12 mouse cellular contexts compared by ENCODE assay signal in genomic region chr4:103006943-103007418, GRCm38 (mm10). TPM values are rescaled to one million over a fixed set of nuclear protein-coding genes. Genes with fewer than 3 reads are reported as not detected.
A peak's percentile ranks its signal among the peaks of the same experiment; 100 is the strongest.
DNase-seq lines count a peak whose midpoint lies in the region; ATAC-seq lines count a peak whose summit lies in the region.
"Had no signal": no experiment of that assay in that cellular context is flagged by ENCODE, and none has a peak within 500 bp of the region (broad histone marks: within the 10 kb centered on the region; RNA-seq: fewer than 3 reads in every experiment).

No protein-coding gene starts in this region.

- 56% methylated on average over 4 of the region's 4 CpGs for WGBS in liver, embryonic 11.5 days
- WGBS in forebrain, embryonic 14.5 days: 15% methylated on average over 4 of the region's 4 CpGs
- WGBS in midbrain, embryonic 13.5 days: 17% methylated on average over 4 of the region's 4 CpGs

- no peak overlapping the region for H3K9ac ChIP-seq in liver, embryonic 11.5 days (ENCODE audit: low read depth, low read length)
- H3K9ac ChIP-seq in forebrain, embryonic 14.5 days (ENCODE audit: low read length): no peak overlapping the region
- H3K9ac ChIP-seq in midbrain, embryonic 13.5 days (replicated peaks): no peak overlapping the region
- H3K9ac ChIP-seq: embryonic facial prominence, embryonic 15.5 days; hindbrain, embryonic 15.5 days had no signal

- no peak overlapping the region for H3K4me2 ChIP-seq in liver, embryonic 11.5 days
- no peak overlapping the region for H3K4me2 ChIP-seq in forebrain, embryonic 14.5 days (ENCODE audit: low read length)
- no peak overlapping the region for H3K4me2 ChIP-seq in midbrain, embryonic 13.5 days (replicated peaks)
- H3K4me2 ChIP-seq: embryonic facial prominence, embryonic 15.5 days; hindbrain, embryonic 15.5 days had no signal

- no peaks in the 10 kb centered on the region for H3K9me3 ChIP-seq in liver, embryonic 11.5 days (ENCODE audit: control insufficient read depth, low read length)
- H3K9me3 ChIP-seq in forebrain, embryonic 14.5 days (replicated peaks; ENCODE audit: control insufficient read depth, low read length): no peaks in the 10 kb centered on the region
- H3K9me3 ChIP-seq in midbrain, embryonic 13.5 days: no peaks in the 10 kb centered on the region
- H3K9me3 ChIP-seq: embryonic facial prominence, embryonic 15.5 days; hindbrain, embryonic 15.5 days had no signal

- no peaks in the 10 kb centered on the region for H3K36me3 ChIP-seq in liver, embryonic 11.5 days (ENCODE audit: control insufficient read depth, insufficient read depth, low read length)
- H3K36me3 ChIP-seq in forebrain, embryonic 14.5 days (ENCODE audit: control insufficient read depth, insufficient read depth, low read length): no peaks in the 10 kb centered on the region
- no peaks in the 10 kb centered on the region for H3K36me3 ChIP-seq in midbrain, embryonic 13.5 days
- H3K36me3 ChIP-seq: embryonic facial prominence, embryonic 15.5 days; hindbrain, embryonic 15.5 days had no signal

- peak; percentile 20 for DNase-seq in liver
- DNase-seq in liver, embryonic 11.5 days (ENCODE audit: low spot score): no peak
- peak; percentile 34 for DNase-seq in T-cell, adult 2 months (ENCODE audit: low spot score)
- DNase-seq in forebrain, embryonic 14.5 days (ENCODE audit: low spot score): peak; percentile 65
- no peak for DNase-seq in cerebellum, postnatal 4 days (ENCODE audit: low spot score in 2 of 2)
- no peak for DNase-seq in frontal cortex, postnatal 10 days (ENCODE audit: low spot score in 2 of 2)
- no peak for DNase-seq in cerebellum, postnatal 25 days

- no peak overlapping the region for H3K4me3 ChIP-seq in liver, embryonic 11.5 days (ENCODE audit: low read depth, low read length)
- no peak overlapping the region for H3K4me3 ChIP-seq in forebrain, embryonic 14.5 days (ENCODE audit: low read depth, low read length)
- no peak overlapping the region for H3K4me3 ChIP-seq in midbrain, embryonic 13.5 days (replicated peaks)
- H3K4me3 ChIP-seq: embryonic facial prominence, embryonic 15.5 days; hindbrain, embryonic 15.5 days had no signal

- no peaks in the 10 kb centered on the region for H3K27me3 ChIP-seq in liver, embryonic 11.5 days (replicated peaks; ENCODE audit: control insufficient read depth, insufficient read depth, low read length)
- no peaks in the 10 kb centered on the region for H3K27me3 ChIP-seq in forebrain, embryonic 14.5 days (replicated peaks; ENCODE audit: control insufficient read depth, insufficient read depth, low read length)
- H3K27me3 ChIP-seq in midbrain, embryonic 13.5 days: no peaks in the 10 kb centered on the region
- H3K27me3 ChIP-seq: embryonic facial prominence, embryonic 15.5 days; hindbrain, embryonic 15.5 days had no signal

- ATAC-seq in liver, embryonic 11.5 days (replicated peaks; ENCODE audit: low FRiP score): no peak
- peak; percentile 61 for ATAC-seq in forebrain, embryonic 14.5 days
- ATAC-seq in midbrain, embryonic 13.5 days: peak; percentile 76

- no peaks in the 10 kb centered on the region for H3K4me1 ChIP-seq in liver, embryonic 11.5 days (replicated peaks; ENCODE audit: control insufficient read depth, insufficient read depth, low read length)
- H3K4me1 ChIP-seq in forebrain, embryonic 14.5 days (ENCODE audit: control insufficient read depth, insufficient read depth, low read length): peaks cover 5% of the 10 kb centered on the region; the same call in 1 of the 2 replicates
- H3K4me1 ChIP-seq in midbrain, embryonic 13.5 days (replicated peaks): peaks cover 29% of the 10 kb centered on the region

- no peak overlapping the region for H3K27ac ChIP-seq in liver, embryonic 11.5 days (ENCODE audit: low read depth, low read length)
- H3K27ac ChIP-seq in forebrain, embryonic 14.5 days (ENCODE audit: low read depth, low read length): no peak overlapping the region
- peak overlapping the region; percentile 54 for H3K27ac ChIP-seq in midbrain, embryonic 13.5 days
- H3K27ac ChIP-seq: hindbrain, embryonic 15.5 days had no signal

RNA-seq across cellular contexts. Expression of gene Insl5, which starts 19.7 kb away (rescaled TPM):
- polyA plus RNA-seq in liver, embryonic 11.5 days (2014; fragmentation: Nextera tagmentation; extraction: Ambion mirVana): not detected in 2 replicates
- polyA plus RNA-seq in forebrain, embryonic 14.5 days (2014; fragmentation: Nextera tagmentation; extraction: Ambion mirVana): not detected in 2 replicates
- polyA plus RNA-seq in midbrain, embryonic 13.5 days (2015; fragmentation: Nextera tagmentation; extraction: Ambion mirVana): 0.24 TPM in 1 of 2 replicates, not detected in the other
- polyA plus RNA-seq: embryonic facial prominence, embryonic 15.5 days; lung, embryonic 16.5 days; small intestine, adult 2 months had no signal

RNA-seq across cellular contexts. Expression of gene Tctex1d1, which starts 28.6 kb away (rescaled TPM):
- 0.22 and 0.29 TPM in 2 replicates for polyA plus RNA-seq in liver, embryonic 11.5 days (2014; fragmentation: Nextera tagmentation; extraction: Ambion mirVana)
- polyA plus RNA-seq in forebrain, embryonic 14.5 days (2014; fragmentation: Nextera tagmentation; extraction: Ambion mirVana): 0.76 and 1.5 TPM in 2 replicates
- polyA plus RNA-seq in midbrain, embryonic 13.5 days (2015; fragmentation: Nextera tagmentation; extraction: Ambion mirVana): 0.41 and 0.74 TPM in 2 replicates
- polyA plus RNA-seq: small intestine, adult 2 months had no signal

Comparison
In these comparisons a context has a peak if more than half of its experiments do, and no peak if none do; other contexts are left out.
1. DNase-seq: peak in liver (single experiment), T-cell, adult 2 months (single experiment) and forebrain, embryonic 14.5 days (single experiment); none in liver, embryonic 11.5 days (single experiment), cerebellum, postnatal 4 days (0 of 2), frontal cortex, postnatal 10 days (0 of 2) and cerebellum, postnatal 25 days (0 of 2).